Mouse (Mus musculus): ENCODE measurements around the gene Spem2.
"Not testable (repeated sequence)": the region's sequence is repeated elsewhere in the genome, so short reads cannot be mapped to it uniquely, and the experiment has no call there.

Spem2 gene

GRCm38 (mm10) chr11:69818365-69818764 lies at the start of gene Spem2:
Gene Spem2, minus strand, starts transcription at chr11:69818465.
- no peak for DNase-seq (ENCODE audit: inconsistent ontology term)

GRCm38 (mm10) chr11:69867335-69867734 lies 49.1 kb upstream of the Spem2 start:
- DNase-seq (ENCODE audit: inconsistent ontology term), result no peak

GRCm38 (mm10) chr11:69865561-69865960 lies 47.3 kb upstream of the Spem2 start:
- DNase-seq (ENCODE audit: inconsistent ontology term), result no peak

- no peak for DNase-seq (ENCODE audit: inconsistent ontology term)
Observed at GRCm38 (mm10) chr11:69864138-69864860, 46.0 kb upstream of the Spem2 start.

- not testable (repeated sequence) for DNase-seq (ENCODE audit: inconsistent ontology term)
Observed at GRCm38 (mm10) chr11:69863729-69864128, 45.5 kb upstream of the Spem2 start.

- no peak for DNase-seq (ENCODE audit: inconsistent ontology term)
Observed at GRCm38 (mm10) chr11:69858113-69858998, 40.1 kb upstream of the Spem2 start, which contains the start of gene Tnk1. Gene Tnk1, minus strand, starts transcription at chr11:69858730.

- DNase-seq (ENCODE audit: inconsistent ontology term), result peak; percentile 22
Observed at GRCm38 (mm10) chr11:69855347-69855746, 37.1 kb upstream of the Spem2 start.

GRCm38 (mm10) chr11:69854680-69855079 lies 36.4 kb upstream of the Spem2 start:
- DNase-seq (ENCODE audit: inconsistent ontology term), result no peak

- no peak for DNase-seq (ENCODE audit: inconsistent ontology term)
Observed at GRCm38 (mm10) chr11:69853994-69854393, 35.7 kb upstream of the Spem2 start.

GRCm38 (mm10) chr11:69850754-69851153 lies 32.5 kb upstream of the Spem2 start:
- no peak for DNase-seq (ENCODE audit: inconsistent ontology term)

- no peak for DNase-seq (ENCODE audit: inconsistent ontology term)
Observed at GRCm38 (mm10) chr11:69849884-69850283, 31.6 kb upstream of the Spem2 start.

GRCm38 (mm10) chr11:69849128-69849527 lies 30.9 kb upstream of the Spem2 start:
- DNase-seq (ENCODE audit: inconsistent ontology term), result no peak

- no peak for DNase-seq (ENCODE audit: inconsistent ontology term)
Observed at GRCm38 (mm10) chr11:69848021-69848420, 29.8 kb upstream of the Spem2 start.

- DNase-seq (ENCODE audit: inconsistent ontology term), result peak; percentile 42
Observed at GRCm38 (mm10) chr11:69846738-69847688, 28.7 kb upstream of the Spem2 start.

GRCm38 (mm10) chr11:69846198-69846680 lies 28.0 kb upstream of the Spem2 start, which contains the start of gene Plscr3:
Gene Plscr3, plus strand, starts transcription at chr11:69846376.
- peak; percentile 95 for DNase-seq (ENCODE audit: inconsistent ontology term)

- no peak for DNase-seq (ENCODE audit: inconsistent ontology term)
Observed at GRCm38 (mm10) chr11:69838714-69839104, 20.4 kb upstream of the Spem2 start.

- peak; percentile 99 for DNase-seq (ENCODE audit: inconsistent ontology term)
Observed at GRCm38 (mm10) chr11:69837952-69838713, 19.9 kb upstream of the Spem2 start, which contains the start of gene Tmem256. Gene Tmem256, plus strand, starts transcription at chr11:69838514.

- DNase-seq (ENCODE audit: inconsistent ontology term), result no peak
Observed at GRCm38 (mm10) chr11:69837604-69837951, 19.3 kb upstream of the Spem2 start, which contains the start of gene Nlgn2. Gene Nlgn2, minus strand, starts transcription at chr11:69837784.

GRCm38 (mm10) chr11:69836703-69837576 lies 18.7 kb upstream of the Spem2 start:
- DNase-seq (ENCODE audit: inconsistent ontology term), result peak; percentile 64

GRCm38 (mm10) chr11:69835966-69836335 lies 17.7 kb upstream of the Spem2 start:
- DNase-seq (ENCODE audit: inconsistent ontology term), result no peak
